Mouse (Mus musculus) lung, embryonic 14.5 days (tissue): ENCODE results near the gene Myzap. TPM values are rescaled to one million over a fixed set of nuclear protein-coding genes. Genes with fewer than 3 reads are reported as not detected.
"Not testable (repeated sequence)": the region's sequence is repeated elsewhere in the genome, so short reads cannot be mapped to it uniquely, and the experiment has no call there.

Source experiments
- ATAC-seq: fragments of 200-750 bp; cut with Nextera tagmentation; 2 replicates; pipeline ENCODE4 v1.8.0; 2017; ENCODE audit warnings: mild to moderate bottlenecking, moderate TSS enrichment, moderate library complexity; ENCODE audit not compliant: insufficient read depth
- DNase-seq: peaks from one replicate; pipeline ENCODE4 v3.0.0-alpha.2; 2015
- H3K27ac ChIP-seq: fragments of 300-500 bp; sonication (generic); 2 replicates; pipeline ENCODE4 v1.5.1; 2014; ENCODE audit warnings: low read depth, mild to moderate bottlenecking, moderate library complexity
- H3K27me3 ChIP-seq: fragments of 300-500 bp; sonication (generic); 2 replicates; pipeline ENCODE4 v1.6.1; 2014; ENCODE audit warnings: low read length, control low read depth; ENCODE audit not compliant: insufficient read depth
- H3K36me3 ChIP-seq: fragments of 300-500 bp; sonication (generic); 2 replicates; pipeline ENCODE4 v1.6.1; 2014; ENCODE audit warnings: control low read depth; ENCODE audit not compliant: insufficient read depth
- H3K4me1 ChIP-seq: fragments of 300-500 bp; sonication (generic); 2 replicates; pipeline ENCODE4 v1.6.1; 2014; ENCODE audit warnings: antibody characterized with exemption, control low read depth; ENCODE audit not compliant: insufficient read depth
- H3K4me2 ChIP-seq: fragments of 300-500 bp; sonication (generic); 2 replicates; pipeline ENCODE4 v1.6.1; 2014; ENCODE audit warnings: mild to moderate bottlenecking
- H3K4me3 ChIP-seq: fragments of 300-500 bp; sonication (generic); 2 replicates; pipeline ENCODE4 v1.5.1; 2014; ENCODE audit warnings: low read depth, low read length
- H3K9ac ChIP-seq: fragments of 300-500 bp; sonication (generic); 2 replicates; pipeline ENCODE4 v1.6.1; 2014
- H3K9me3 ChIP-seq: fragments of 300-500 bp; sonication (generic); 2 replicates; pipeline ENCODE4 v1.6.1; 2016; ENCODE audit warnings: low read depth, low read length, control low read depth
- CTCF ChIP-seq: IDR thresholded peaks from 2 replicates; pipeline ENCODE4 v1.5.1; 2016; ENCODE audit warnings: antibody characterized with exemption, low read depth
- WGBS: fragments of 180-500 bp; shearing (Covaris S2); extraction: QIAGEN DNeasy Blood & Tissue Kit; methylation state at CpG from one replicate; pipeline ENCODE4 v1.1.7; 2014; 5-methylcytosine and 5-hydroxymethylcytosine counted together
- polyA plus RNA-seq: library from polyadenylated mRNA; unstranded; fragments of >200 nt; fragmentation: Nextera tagmentation; extraction: Ambion mirVana; gene quantifications from 2 replicates; pipeline ENCODE4 v1.2.1, GENCODE M21; 2014

The Myzap gene
- polyA plus RNA-seq, 1 experiment from 2014 or later = 39.0 TPM

DNA sequence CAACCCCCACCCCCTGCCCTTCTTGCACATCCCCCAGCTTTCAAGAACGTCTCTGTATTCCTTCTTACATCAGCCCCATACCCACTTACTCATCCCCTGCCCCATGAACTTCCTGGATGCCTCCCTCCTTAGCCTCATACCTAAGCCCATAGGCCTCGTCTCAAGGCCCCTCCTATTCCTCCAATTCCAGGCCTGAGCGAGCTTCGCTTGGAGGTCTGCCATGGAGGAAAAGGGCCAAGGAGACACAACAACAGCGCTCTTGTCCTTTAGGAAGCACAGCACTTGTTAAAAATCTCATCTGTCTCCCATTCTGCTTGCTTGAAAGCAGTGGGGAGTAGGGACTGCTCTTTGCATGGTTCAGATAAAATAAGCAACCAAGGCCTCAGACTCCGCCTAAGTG lies 36.1 kb upstream of the Myzap start:
- H3K4me3 ChIP-seq = no peak overlapping the region
- no peak overlapping the region for H3K27ac ChIP-seq
- H3K27me3 ChIP-seq = no peaks in the 10 kb centered on the region
- H3K4me2 ChIP-seq = no peak overlapping the region
- peaks cover 20% of the 10 kb centered on the region for H3K36me3 ChIP-seq
- 0 out of 2 replicates have a peak, but pooled peaks cover 4% of the 10 kb centered on the region for H3K4me1 ChIP-seq
- no peak overlapping the region for H3K9ac ChIP-seq
- no peak for ATAC-seq
- DNase-seq = no peak
- TF ChIP-seq CTCF = no peak
- WGBS = 70% methylated on average over 6 of the region's 6 CpGs
- H3K9me3 ChIP-seq = no peaks in the 10 kb centered on the region

DNA sequence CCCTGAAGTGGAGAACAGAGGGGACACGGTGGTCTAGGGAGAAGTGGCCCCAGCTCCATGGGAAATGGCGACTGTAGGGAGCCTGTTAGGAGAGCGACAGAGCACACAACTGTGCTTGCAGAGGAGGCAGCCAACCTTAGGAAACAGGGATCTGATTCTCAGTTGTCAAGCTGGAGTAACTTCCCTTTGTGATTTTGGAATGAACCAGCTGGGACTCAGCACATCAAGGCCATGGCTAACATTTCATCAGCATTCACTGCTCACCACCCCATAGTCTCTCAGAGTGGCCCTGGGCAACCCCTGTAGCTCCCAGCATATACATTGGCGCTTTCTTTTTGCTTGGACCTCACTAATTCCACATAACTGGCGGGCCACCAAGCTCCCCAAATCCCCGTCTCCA lies 33.8 kb upstream of the Myzap start:
- no peak for ATAC-seq
- no peaks in the 10 kb centered on the region for H3K9me3 ChIP-seq
- 0 out of 2 replicates have a peak, but pooled peaks cover 4% of the 10 kb centered on the region for H3K4me1 ChIP-seq
- WGBS = 75% methylated on average over 6 of the region's 6 CpGs
- peak overlapping the region; percentile 75 for H3K27ac ChIP-seq
- no peak for TF ChIP-seq CTCF
- no peak for DNase-seq
- H3K27me3 ChIP-seq = no peaks in the 10 kb centered on the region
- peaks cover 18% of the 10 kb centered on the region for H3K36me3 ChIP-seq
- no peak overlapping the region for H3K4me2 ChIP-seq
- H3K9ac ChIP-seq = no peak overlapping the region
- no peak overlapping the region for H3K4me3 ChIP-seq

DNA sequence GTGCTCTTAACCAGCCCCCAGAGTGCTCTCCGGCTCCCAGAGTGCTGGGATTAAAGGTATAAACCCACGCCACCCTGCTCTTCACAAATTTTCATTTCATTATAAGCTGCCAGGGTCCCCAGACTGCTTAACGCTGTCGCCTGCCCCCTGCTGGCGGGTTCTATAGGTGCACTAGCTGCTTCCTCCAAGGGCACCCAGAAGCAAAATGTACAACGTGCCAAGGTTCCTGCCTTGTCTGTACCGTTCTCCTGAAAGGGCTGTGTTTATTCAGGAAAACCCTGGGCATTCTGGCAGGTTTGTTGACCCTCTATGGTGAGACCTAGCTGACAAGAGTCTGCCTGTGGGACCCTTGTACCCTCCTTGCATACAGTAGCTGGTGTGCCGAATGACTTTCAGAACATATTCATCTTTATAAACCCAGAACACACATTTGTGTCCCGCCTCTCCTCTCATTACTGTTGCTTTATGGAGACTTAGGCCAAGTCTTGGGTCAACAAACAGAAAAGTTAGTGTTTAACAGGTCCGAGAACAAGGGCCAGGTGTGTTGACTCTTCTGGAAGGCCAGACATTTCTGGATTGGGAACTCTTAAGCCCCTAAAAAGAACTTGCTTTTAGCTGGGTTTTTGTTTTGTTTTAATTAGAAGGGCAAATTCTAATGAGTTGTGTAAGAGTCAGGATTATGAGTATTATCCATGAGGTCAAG lies 32.8 kb upstream of the Myzap start:
- 36% methylated on average over 10 of the region's 10 CpGs for WGBS
- peak; percentile 45 for ATAC-seq
- H3K4me2 ChIP-seq = no peak overlapping the region
- no peaks in the 10 kb centered on the region for H3K9me3 ChIP-seq
- 0 out of 2 replicates have a peak, but pooled peaks cover 4% of the 10 kb centered on the region for H3K4me1 ChIP-seq
- peaks cover 12% of the 10 kb centered on the region for H3K36me3 ChIP-seq
- H3K4me3 ChIP-seq = no peak overlapping the region
- no peak overlapping the region for H3K9ac ChIP-seq
- peak; percentile 77 for TF ChIP-seq CTCF
- peak overlapping the region; percentile 54; the same call in 1 of the 2 replicates for H3K27ac ChIP-seq
- no peaks in the 10 kb centered on the region for H3K27me3 ChIP-seq
- DNase-seq = peak; percentile 84

DNA sequence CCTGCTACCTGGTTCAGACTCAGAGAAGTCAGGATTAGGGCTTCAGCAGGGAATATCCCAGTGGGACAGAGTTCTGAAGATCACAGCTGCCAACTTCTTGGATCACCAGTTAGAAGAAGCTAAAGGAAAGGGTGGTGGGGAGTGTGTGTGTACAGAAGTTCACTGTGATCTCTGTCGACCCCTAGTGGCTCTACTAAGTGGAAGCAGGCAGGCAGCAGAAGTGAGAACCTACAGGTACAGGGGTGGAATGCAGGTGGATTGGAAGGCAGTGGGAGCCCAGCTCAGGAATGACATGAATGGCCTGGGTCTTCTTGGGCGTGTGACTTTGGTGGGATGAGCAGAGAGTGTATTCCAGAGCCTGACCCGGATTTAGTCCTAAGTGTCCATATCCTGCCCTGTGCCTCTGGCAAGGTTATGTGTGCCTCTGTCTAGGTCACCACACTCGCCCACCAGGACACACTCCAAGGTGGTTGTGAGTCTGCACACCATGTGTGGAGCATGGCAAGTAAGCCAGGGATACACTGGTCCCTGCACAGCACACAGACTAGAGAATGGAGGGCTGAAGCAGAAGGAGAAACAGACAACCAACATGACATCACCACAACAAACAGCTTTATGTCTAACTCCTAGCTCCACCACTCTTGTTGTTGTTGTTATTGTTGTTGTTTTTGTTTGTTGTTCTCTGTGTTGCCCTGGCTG lies 31.9 kb upstream of the Myzap start:
- Histone ChIP-seq H3K36me3 (peaks cover 4% of the 10 kb centered on the region; the same call in 1 of the 2 replicates), H3K27me3 (no peaks in the 10 kb centered on the region), H3K4me2 (no peak overlapping the region), H3K27ac (peak overlapping the region; percentile 15; the same call in 1 of the 2 replicates), H3K9me3 (no peaks in the 10 kb centered on the region), H3K4me1 (0 out of 2 replicates have a peak, but pooled peaks cover 4% of the 10 kb centered on the region), H3K9ac (no peak overlapping the region), H3K4me3 (no peak overlapping the region)
- ATAC-seq (peak; percentile 61; the same call in 1 of the 2 replicates), DNase-seq (peak; percentile 80)
- TF ChIP-seq CTCF = peak; percentile 94
- WGBS = 32% methylated on average over 4 of the region's 4 CpGs

DNA sequence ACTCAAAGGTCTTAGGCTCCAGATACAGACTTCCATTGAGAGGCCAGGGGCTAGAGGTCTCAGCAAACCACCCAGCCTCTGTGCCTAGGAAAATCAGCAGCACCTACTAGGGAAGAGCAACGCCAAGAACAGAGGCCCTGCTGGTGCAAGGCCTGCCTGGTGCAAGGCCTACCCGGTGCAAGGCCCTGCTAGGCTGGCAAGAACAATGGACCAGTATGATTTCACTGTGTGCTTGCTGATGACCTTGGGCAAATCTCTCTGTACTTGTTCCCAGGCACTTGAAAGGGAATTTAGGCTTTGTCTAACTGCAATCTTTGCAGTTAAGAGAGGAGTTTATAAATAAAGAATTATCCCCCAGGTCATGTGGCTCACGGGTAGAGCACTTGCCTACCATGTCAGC lies 30.4 kb upstream of the Myzap start:
- DNase-seq (no peak), ATAC-seq (no peak)
- TF ChIP-seq CTCF = no peak
- Histone ChIP-seq H3K9ac (no peak overlapping the region), H3K27me3 (no peaks in the 10 kb centered on the region), H3K4me1 (0 out of 2 replicates have a peak, but pooled peaks cover 4% of the 10 kb centered on the region), H3K9me3 (no peaks in the 10 kb centered on the region), H3K36me3 (no peaks in the 10 kb centered on the region), H3K4me2 (no peak overlapping the region), H3K27ac (no peak overlapping the region), H3K4me3 (no peak overlapping the region)
- 62% methylated on average over 3 of the region's 3 CpGs for WGBS

DNA sequence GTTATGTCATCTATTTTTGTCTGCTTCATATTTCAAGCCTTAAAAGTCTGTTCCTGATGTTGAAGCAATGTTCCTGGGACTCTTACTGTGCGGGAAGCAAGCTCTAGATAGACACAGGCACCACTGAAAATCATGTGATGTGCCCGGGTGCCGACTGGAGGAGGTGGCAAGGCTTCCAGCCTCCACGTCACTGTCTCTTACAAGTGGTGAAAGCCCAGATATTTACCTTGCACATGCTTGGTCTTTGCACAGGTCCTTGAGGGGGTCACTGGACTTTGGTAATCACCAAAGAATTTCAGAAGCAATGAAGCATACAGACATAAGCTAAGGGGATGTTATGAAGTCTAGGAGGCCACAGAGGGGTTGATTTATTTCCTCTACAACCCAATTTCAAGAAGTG lies 29.8 kb upstream of the Myzap start:
- Histone ChIP-seq H3K4me2 (no peak overlapping the region), H3K9me3 (no peaks in the 10 kb centered on the region), H3K4me1 (0 out of 2 replicates have a peak, but pooled peaks cover 4% of the 10 kb centered on the region), H3K27ac (no peak overlapping the region), H3K36me3 (no peaks in the 10 kb centered on the region), H3K4me3 (no peak overlapping the region), H3K9ac (no peak overlapping the region), H3K27me3 (no peaks in the 10 kb centered on the region)
- no peak for ATAC-seq
- no peak for TF ChIP-seq CTCF
- DNase-seq = no peak
- 56% methylated on average over 4 of the region's 4 CpGs for WGBS

DNA sequence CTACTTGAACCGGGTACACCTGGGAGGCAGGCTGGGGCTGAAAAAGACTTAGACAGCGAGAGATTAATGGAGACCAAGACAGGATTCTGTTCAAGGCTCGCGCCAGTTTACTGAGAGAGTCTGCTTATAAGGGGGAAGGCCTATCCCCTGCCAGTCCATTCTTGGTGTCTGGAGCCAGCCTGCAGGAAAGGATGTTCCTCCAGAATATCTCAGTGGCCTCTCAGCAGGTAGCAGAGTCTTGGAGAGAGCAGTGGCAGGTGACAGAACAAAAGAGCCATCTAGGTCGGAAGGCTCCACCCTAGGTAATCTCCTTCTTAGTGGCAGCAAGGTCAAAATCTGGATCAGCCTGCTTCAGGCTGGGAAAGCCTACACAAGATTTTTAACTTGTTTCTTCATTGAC lies 28.0 kb upstream of the Myzap start:
- not testable (repeated sequence) for H3K9me3 ChIP-seq, DNase-seq, H3K4me2 ChIP-seq, H3K4me1 ChIP-seq, H3K36me3 ChIP-seq, H3K27me3 ChIP-seq, ATAC-seq, H3K4me3 ChIP-seq, H3K9ac ChIP-seq, H3K27ac ChIP-seq
- 88% methylated on average over 5 of the region's 5 CpGs for WGBS
